Mouse (Mus musculus): ENCODE measurements around the gene Celsr1. TPM values are rescaled to one million over a fixed set of nuclear protein-coding genes. Genes with fewer than 3 reads are reported as not detected.

Celsr1 gene
- polyA plus RNA-seq, 1 experiment from 2014 or later: 3.6 TPM

GRCm38 (mm10) chr15:86074171-86074937 is 40.8 kb upstream of the Celsr1 start:
- Histone ChIP-seq H3K27me3 (replicated peaks) (no peaks in the 10 kb centered on the region), H3K27ac (no peak overlapping the region), H3K9me3 (no peaks in the 10 kb centered on the region), H3K4me3 (no peak overlapping the region), H3K4me2 (replicated peaks) (no peak overlapping the region), H3K4me1 (peaks cover 6% of the 10 kb centered on the region), H3K9ac (no peak overlapping the region), H3K36me3 (no peaks in the 10 kb centered on the region)
- WGBS: 90% methylated on average over 16 of the region's 16 CpGs
- no peak for ATAC-seq (ENCODE audit: low FRiP score, low read depth)

- H3K4me3 ChIP-seq: no peak overlapping the region
- no peaks in the 10 kb centered on the region for H3K27me3 ChIP-seq (replicated peaks)
- no peak for ATAC-seq (ENCODE audit: low FRiP score, low read depth)
- peaks cover 33% of the 10 kb centered on the region for H3K4me1 ChIP-seq
- no peak overlapping the region for H3K9ac ChIP-seq
- no peak overlapping the region for H3K4me2 ChIP-seq (replicated peaks)
- no peaks in the 10 kb centered on the region for H3K36me3 ChIP-seq
- no peaks in the 10 kb centered on the region for H3K9me3 ChIP-seq
- no peak overlapping the region for H3K27ac ChIP-seq
- 84% methylated on average over 1 of the region's 1 CpGs for WGBS
Observed at GRCm38 (mm10) chr15:86071166-86071565, 37.6 kb upstream of the Celsr1 start.

- no peak overlapping the region for H3K27ac ChIP-seq
- peaks cover 33% of the 10 kb centered on the region for H3K4me1 ChIP-seq
- no peaks in the 10 kb centered on the region for H3K27me3 ChIP-seq (replicated peaks)
- no peak overlapping the region for H3K4me2 ChIP-seq (replicated peaks)
- no peak overlapping the region for H3K9ac ChIP-seq
- peaks cover 4% of the 10 kb centered on the region; the same call in 1 of the 2 replicates for H3K36me3 ChIP-seq
- 76% methylated on average over 11 of the region's 11 CpGs for WGBS
- H3K9me3 ChIP-seq: no peaks in the 10 kb centered on the region; the same call in 1 of the 2 replicates
- ATAC-seq (ENCODE audit: low FRiP score, low read depth): no peak
- no peak overlapping the region for H3K4me3 ChIP-seq
Observed at GRCm38 (mm10) chr15:86070368-86070767, 36.8 kb upstream of the Celsr1 start.

- no peak overlapping the region for H3K4me3 ChIP-seq
- peaks cover 33% of the 10 kb centered on the region for H3K4me1 ChIP-seq
- ATAC-seq (ENCODE audit: low FRiP score, low read depth): no peak
- no peak overlapping the region for H3K27ac ChIP-seq
- H3K9me3 ChIP-seq: no peaks in the 10 kb centered on the region; the same call in 1 of the 2 replicates
- H3K4me2 ChIP-seq (replicated peaks): no peak overlapping the region
- H3K27me3 ChIP-seq (replicated peaks): no peaks in the 10 kb centered on the region
- WGBS: 80% methylated on average over 10 of the region's 10 CpGs
- no peak overlapping the region for H3K9ac ChIP-seq
- H3K36me3 ChIP-seq: peaks cover 4% of the 10 kb centered on the region; the same call in 1 of the 2 replicates
Observed at GRCm38 (mm10) chr15:86069011-86069791, 35.6 kb upstream of the Celsr1 start.

- Histone ChIP-seq H3K27ac (no peak overlapping the region), H3K36me3 (peaks cover 4% of the 10 kb centered on the region; the same call in 1 of the 2 replicates), H3K27me3 (replicated peaks) (no peaks in the 10 kb centered on the region), H3K4me2 (replicated peaks) (no peak overlapping the region), H3K4me1 (peaks cover 33% of the 10 kb centered on the region), H3K4me3 (no peak overlapping the region), H3K9me3 (no peaks in the 10 kb centered on the region; the same call in 1 of the 2 replicates), H3K9ac (no peak overlapping the region)
- 92% methylated on average over 4 of the region's 4 CpGs for WGBS
- no peak for ATAC-seq (ENCODE audit: low FRiP score, low read depth)
Observed at GRCm38 (mm10) chr15:86067941-86068495, 34.4 kb upstream of the Celsr1 start.

GRCm38 (mm10) chr15:86067581-86067910 is 34.0 kb upstream of the Celsr1 start:
- H3K4me2 ChIP-seq (replicated peaks): no peak overlapping the region
- H3K9me3 ChIP-seq: no peaks in the 10 kb centered on the region; the same call in 1 of the 2 replicates
- no peak overlapping the region for H3K9ac ChIP-seq
- H3K4me1 ChIP-seq: peaks cover 36% of the 10 kb centered on the region
- H3K27me3 ChIP-seq (replicated peaks): no peaks in the 10 kb centered on the region
- H3K4me3 ChIP-seq: no peak overlapping the region
- peaks cover 4% of the 10 kb centered on the region; the same call in 1 of the 2 replicates for H3K36me3 ChIP-seq
- H3K27ac ChIP-seq: no peak overlapping the region
- no peak for ATAC-seq (ENCODE audit: low FRiP score, low read depth)
- WGBS: 70% methylated on average over 6 of the region's 6 CpGs

GRCm38 (mm10) chr15:86066836-86067580 is 33.4 kb upstream of the Celsr1 start:
- Histone ChIP-seq H3K36me3 (peaks cover 4% of the 10 kb centered on the region; the same call in 1 of the 2 replicates), H3K9me3 (no peaks in the 10 kb centered on the region; the same call in 1 of the 2 replicates), H3K9ac (no peak overlapping the region), H3K27me3 (replicated peaks) (no peaks in the 10 kb centered on the region), H3K4me1 (peaks cover 37% of the 10 kb centered on the region), H3K27ac (no peak overlapping the region), H3K4me3 (no peak overlapping the region), H3K4me2 (replicated peaks) (no peak overlapping the region)
- no peak for ATAC-seq (ENCODE audit: low FRiP score, low read depth)
- WGBS: 83% methylated on average over 14 of the region's 14 CpGs

GRCm38 (mm10) chr15:86065367-86065766 is 31.8 kb upstream of the Celsr1 start:
- Histone ChIP-seq H3K4me2 (replicated peaks) (no peak overlapping the region), H3K9me3 (no peaks in the 10 kb centered on the region; the same call in 1 of the 2 replicates), H3K9ac (no peak overlapping the region), H3K4me1 (peaks cover 52% of the 10 kb centered on the region), H3K27ac (no peak overlapping the region), H3K4me3 (no peak overlapping the region), H3K36me3 (peaks cover 4% of the 10 kb centered on the region; the same call in 1 of the 2 replicates), H3K27me3 (replicated peaks) (no peaks in the 10 kb centered on the region)
- WGBS: 90% methylated on average over 4 of the region's 4 CpGs
- ATAC-seq (ENCODE audit: low FRiP score, low read depth): no peak

- H3K9me3 ChIP-seq: no peaks in the 10 kb centered on the region; the same call in 1 of the 2 replicates
- H3K9ac ChIP-seq: no peak overlapping the region
- no peak for ATAC-seq (ENCODE audit: low FRiP score, low read depth)
- peaks cover 54% of the 10 kb centered on the region for H3K4me1 ChIP-seq
- peaks cover 4% of the 10 kb centered on the region; the same call in 1 of the 2 replicates for H3K36me3 ChIP-seq
- H3K27me3 ChIP-seq (replicated peaks): no peaks in the 10 kb centered on the region
- H3K4me3 ChIP-seq: no peak overlapping the region
- WGBS: 91% methylated on average over 3 of the region's 3 CpGs
- H3K27ac ChIP-seq: no peak overlapping the region
- no peak overlapping the region for H3K4me2 ChIP-seq (replicated peaks)
Observed at GRCm38 (mm10) chr15:86064850-86065229, 31.3 kb upstream of the Celsr1 start.

- Histone ChIP-seq H3K9me3 (no peaks in the 10 kb centered on the region; the same call in 1 of the 2 replicates), H3K9ac (no peak overlapping the region), H3K4me2 (replicated peaks) (no peak overlapping the region), H3K27ac (no peak overlapping the region), H3K4me1 (peaks cover 56% of the 10 kb centered on the region), H3K36me3 (peaks cover 4% of the 10 kb centered on the region; the same call in 1 of the 2 replicates), H3K27me3 (replicated peaks) (no peaks in the 10 kb centered on the region), H3K4me3 (no peak overlapping the region)
- ATAC-seq (ENCODE audit: low FRiP score, low read depth): no peak
- WGBS: 89% methylated on average over 8 of the region's 8 CpGs
Observed at GRCm38 (mm10) chr15:86064191-86064849, 30.7 kb upstream of the Celsr1 start.

GRCm38 (mm10) chr15:86061848-86062481 is 28.4 kb upstream of the Celsr1 start:
- H3K4me3 ChIP-seq: no peak overlapping the region
- no peak for ATAC-seq (ENCODE audit: low FRiP score, low read depth)
- H3K9me3 ChIP-seq: no peaks in the 10 kb centered on the region; the same call in 1 of the 2 replicates
- 56% methylated on average over 6 of the region's 6 CpGs for WGBS
- peaks cover 45% of the 10 kb centered on the region for H3K4me1 ChIP-seq
- H3K27ac ChIP-seq: no peak overlapping the region
- no peak overlapping the region for H3K9ac ChIP-seq
- no peaks in the 10 kb centered on the region for H3K27me3 ChIP-seq (replicated peaks)
- peak overlapping the region; percentile 83; the same call in 1 of the 2 replicates for H3K4me2 ChIP-seq (replicated peaks)
- peaks cover 4% of the 10 kb centered on the region; the same call in 1 of the 2 replicates for H3K36me3 ChIP-seq
